Mouse (Mus musculus) liver, postnatal 0 days (tissue): ENCODE measurements around the gene Drc3.

Experiments
- CTCF ChIP-seq: sonication (generic); IDR thresholded peaks from 2 replicates; pipeline ENCODE4 v1.5.1; 2016; ENCODE audit warnings: antibody characterized with exemption, low read depth
- EP300 ChIP-seq: IDR thresholded peaks from 2 replicates; pipeline ENCODE4 v1.6.1; 2016; ENCODE audit warnings: antibody characterized with exemption, low read depth, mild to moderate bottlenecking

DNA sequence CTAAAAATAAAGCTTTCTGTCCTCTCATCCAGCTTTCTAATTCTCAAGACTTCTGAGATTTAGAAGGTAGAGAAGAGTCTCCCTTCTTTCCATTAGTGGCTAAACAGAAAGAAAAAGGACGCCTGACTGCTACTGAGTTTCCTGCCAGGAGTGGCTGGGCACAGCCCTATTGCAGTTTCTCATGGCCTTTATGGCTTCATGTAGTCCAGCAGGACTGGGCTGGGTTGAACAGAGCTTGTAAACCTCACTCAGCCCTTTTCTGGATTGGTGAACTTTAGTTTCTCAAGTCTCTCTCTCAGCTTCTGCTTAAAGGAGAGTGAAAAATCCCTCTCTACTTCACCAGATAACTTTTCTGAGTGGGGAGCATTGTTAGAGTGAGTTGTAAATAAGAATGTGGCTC, 73.3 kb downstream of the Drc3 start:
- TF ChIP-seq CTCF: no peak
- no peak for TF ChIP-seq EP300
